Mouse (Mus musculus) limb, embryonic 14.5 days (tissue): Measurements from ENCODE around the gene Tubg2. TPM values are rescaled to one million over a fixed set of nuclear protein-coding genes. Genes with fewer than 3 reads are reported as not detected.
A peak's percentile ranks its signal among the peaks of the same experiment; 100 is the strongest.

Source experiments
- ATAC-seq: fragments of 200-750 bp; cut with Nextera tagmentation; 2 replicates; pipeline ENCODE4 v1.8.0; 2017; ENCODE audit warnings: low read depth, moderate number of reproducible peaks, moderate TSS enrichment; ENCODE audit not compliant: low FRiP score
- DNase-seq: peaks from one replicate; pipeline ENCODE4 v3.0.0-alpha.2; 2015; ENCODE audit warnings: low spot score
- H3K27ac ChIP-seq: fragments of 300-500 bp; sonication (generic); replicated peaks from 2 replicates; pipeline ENCODE4 v1.5.1; 2014; ENCODE audit warnings: low read depth, mild to moderate bottlenecking, low read length, moderate library complexity, mixed read lengths
- H3K27me3 ChIP-seq: fragments of 300-500 bp; sonication (generic); 2 replicates; pipeline ENCODE4 v1.6.1; 2014; ENCODE audit warnings: low read length, mixed read lengths; ENCODE audit not compliant: control insufficient read depth, insufficient read depth
- H3K36me3 ChIP-seq: fragments of 300-500 bp; sonication (generic); 2 replicates; pipeline ENCODE4 v1.6.1; 2014; ENCODE audit warnings: mild to moderate bottlenecking, low read length, moderate library complexity, mixed read lengths; ENCODE audit not compliant: control insufficient read depth, insufficient read depth
- H3K4me1 ChIP-seq: fragments of 300-500 bp; sonication (generic); 2 replicates; pipeline ENCODE4 v1.6.1; 2014; ENCODE audit warnings: antibody characterized with exemption, low read length, mixed read lengths; ENCODE audit not compliant: control insufficient read depth, insufficient read depth
- H3K4me2 ChIP-seq: fragments of 300-500 bp; sonication (generic); replicated peaks from 2 replicates; pipeline ENCODE4 v1.6.1; 2014; ENCODE audit warnings: low read depth, mild to moderate bottlenecking, low read length, moderate library complexity; ENCODE audit not compliant: severe bottlenecking
- H3K4me3 ChIP-seq: fragments of 300-500 bp; sonication (generic); replicated peaks from 2 replicates; pipeline ENCODE4 v1.5.1; 2014; ENCODE audit warnings: low read length
- H3K9ac ChIP-seq: fragments of 300-500 bp; sonication (generic); 2 replicates; pipeline ENCODE4 v1.6.1; 2014; ENCODE audit warnings: mild to moderate bottlenecking, low read depth, low read length, moderate library complexity; ENCODE audit not compliant: severe bottlenecking
- H3K9me3 ChIP-seq: fragments of 300-500 bp; sonication (generic); 2 replicates; pipeline ENCODE4 v1.6.1; 2016; ENCODE audit warnings: low read length; ENCODE audit not compliant: control insufficient read depth
- POLR2A ChIP-seq: fragments of 200-500 bp; IDR thresholded peaks from 2 replicates; pipeline ENCODE4 v1.8.0; 2012; ENCODE audit warnings: inconsistent platforms, mild to moderate bottlenecking, moderate library complexity, borderline replicate concordance; ENCODE audit not compliant: insufficient read depth, insufficient read length; ENCODE audit errors: extremely low read depth
- WGBS: fragments of 180-500 bp; shearing (Covaris S2); extraction: QIAGEN DNeasy Blood & Tissue Kit; methylation state at CpG from one replicate; pipeline ENCODE4 v1.1.7; 2014; 5-methylcytosine and 5-hydroxymethylcytosine counted together
- microRNA-seq: library from miRNA; unstranded; fragments of <30 nt; microRNA quantifications from one replicate; pipeline ENCODE4, GENCODE M21; 2016
- polyA plus RNA-seq, 2 experiments: library from polyadenylated mRNA; depleted of rRNA in 1 of 2; stranded (reverse) in 1 of 2; unstranded in 1 of 2; fragments of >200 nt; fragmentation: Nextera tagmentation in 1 of 2; extraction: Ambion mirVana in 1 of 2; gene quantifications; 2 replicates each; pipeline versions ENCODE4 v1.2.1 to v1.2.3; 2012 to 2014

Tubg2 gene
- polyA plus RNA-seq, 2 experiments = 6.2 to 7.1 TPM

GRCm38 (mm10) chr11:101200986-101201385 lies 45.3 kb downstream of the Tubg2 start:
- no peak for ATAC-seq

More at GRCm38 (mm10) chr11:101200986-101201385, 45.3 kb downstream of the Tubg2 start:
- no peaks in the 10 kb centered on the region for H3K4me1 ChIP-seq
- no peaks in the 10 kb centered on the region for H3K9me3 ChIP-seq
- no peak overlapping the region for H3K4me2 ChIP-seq
- DNase-seq = peak; percentile 42
- TF ChIP-seq POLR2A = no peak
- H3K27me3 ChIP-seq = no peaks in the 10 kb centered on the region
- H3K4me3 ChIP-seq = no peak overlapping the region
- H3K36me3 ChIP-seq = peaks cover 71% of the 10 kb centered on the region
- no peak overlapping the region for H3K9ac ChIP-seq
- H3K27ac ChIP-seq = no peak overlapping the region
- WGBS = 28% methylated on average over 7 of the region's 7 CpGs

Small RNA genes within 50 kb of the gene (microRNA-seq; reads per million reads assigned to microRNA genes)
- not detected for gene Gm27626

Other genes starting within 250 kb of the Tubg2 start
- gene Stat3, start 216.4 kb upstream of the Tubg2 start, polyA plus RNA-seq (2012; rRNA removed) = 56.1 and 66.2 TPM in 2 replicates
- gene Stat3, start 216.4 kb upstream of the Tubg2 start, polyA plus RNA-seq (2014; fragmentation: Nextera tagmentation; extraction: Ambion mirVana) = 63.0 and 65.9 TPM in 2 replicates
- gene Cavin1, start 185.0 kb upstream of the Tubg2 start, polyA plus RNA-seq (2012; rRNA removed) = 81.3 and 96.8 TPM in 2 replicates
- gene Cavin1, start 185.0 kb upstream of the Tubg2 start, polyA plus RNA-seq (2014; fragmentation: Nextera tagmentation; extraction: Ambion mirVana) = 128 and 135 TPM in 2 replicates
- gene Atp6v0a1, start 146.5 kb upstream of the Tubg2 start, polyA plus RNA-seq (2012; rRNA removed) = 60.9 and 72.8 TPM in 2 replicates
- 31.8 and 32.7 TPM in 2 replicates for gene Atp6v0a1, start 146.5 kb upstream of the Tubg2 start, polyA plus RNA-seq (2014; fragmentation: Nextera tagmentation; extraction: Ambion mirVana)
- gene Naglu, start 85.9 kb upstream of the Tubg2 start, polyA plus RNA-seq (2012; rRNA removed) = 12.8 and 18.5 TPM in 2 replicates
- gene Naglu, start 85.9 kb upstream of the Tubg2 start, polyA plus RNA-seq (2014; fragmentation: Nextera tagmentation; extraction: Ambion mirVana) = 9.8 and 10.3 TPM in 2 replicates
- 0.23 and 0.42 TPM in 2 replicates for gene Hsd17b1, start 77.5 kb upstream of the Tubg2 start, polyA plus RNA-seq (2012; rRNA removed)
- not detected in 2 replicates for gene Hsd17b1, start 77.5 kb upstream of the Tubg2 start, polyA plus RNA-seq (2014; fragmentation: Nextera tagmentation; extraction: Ambion mirVana)
- gene Coasy, start 73.3 kb upstream of the Tubg2 start, polyA plus RNA-seq (2012; rRNA removed) = 49.1 and 64.3 TPM in 2 replicates
- gene Coasy, start 73.3 kb upstream of the Tubg2 start, polyA plus RNA-seq (2014; fragmentation: Nextera tagmentation; extraction: Ambion mirVana) = 41.9 and 43.3 TPM in 2 replicates
- 40.2 and 61.6 TPM in 2 replicates for gene Mlx, start 68.6 kb upstream of the Tubg2 start, polyA plus RNA-seq (2012; rRNA removed)
- gene Mlx, start 68.6 kb upstream of the Tubg2 start, polyA plus RNA-seq (2014; fragmentation: Nextera tagmentation; extraction: Ambion mirVana) = 42.4 and 44.4 TPM in 2 replicates
- gene Psmc3ip, start 60.5 kb upstream of the Tubg2 start, polyA plus RNA-seq (2012; rRNA removed) = 15.7 and 24.3 TPM in 2 replicates
- gene Psmc3ip, start 60.5 kb upstream of the Tubg2 start, polyA plus RNA-seq (2014; fragmentation: Nextera tagmentation; extraction: Ambion mirVana) = 32.9 and 36.5 TPM in 2 replicates
- gene Retreg3, start 36.0 kb upstream of the Tubg2 start, polyA plus RNA-seq (2012; rRNA removed) = 53.6 and 65.4 TPM in 2 replicates
- gene Retreg3, start 36.0 kb upstream of the Tubg2 start, polyA plus RNA-seq (2014; fragmentation: Nextera tagmentation; extraction: Ambion mirVana) = 11.3 and 12.7 TPM in 2 replicates
- 32.4 and 36.8 TPM in 2 replicates for gene Tubg1, start 36.0 kb upstream of the Tubg2 start, polyA plus RNA-seq (2012; rRNA removed)
- gene Tubg1, start 36.0 kb upstream of the Tubg2 start, polyA plus RNA-seq (2014; fragmentation: Nextera tagmentation; extraction: Ambion mirVana) = 52.5 and 52.7 TPM in 2 replicates
- 1.5 and 2.1 TPM in 2 replicates for gene Cntnap1, start 14.6 kb downstream of the Tubg2 start, polyA plus RNA-seq (2012; rRNA removed)
- 0.56 and 0.64 TPM in 2 replicates for gene Cntnap1, start 14.6 kb downstream of the Tubg2 start, polyA plus RNA-seq (2014; fragmentation: Nextera tagmentation; extraction: Ambion mirVana)
- 17.4 and 20.6 TPM in 2 replicates for gene Plekhh3, start 15.4 kb downstream of the Tubg2 start, polyA plus RNA-seq (2012; rRNA removed)
- 19.6 and 20.5 TPM in 2 replicates for gene Plekhh3, start 15.4 kb downstream of the Tubg2 start, polyA plus RNA-seq (2014; fragmentation: Nextera tagmentation; extraction: Ambion mirVana)
- 0.09 and 0.17 TPM in 2 replicates for gene Ccr10, start 19.5 kb downstream of the Tubg2 start, polyA plus RNA-seq (2012; rRNA removed)
- 0.11 and 0.41 TPM in 2 replicates for gene Ccr10, start 19.5 kb downstream of the Tubg2 start, polyA plus RNA-seq (2014; fragmentation: Nextera tagmentation; extraction: Ambion mirVana)
- gene Ezh1, start 70.6 kb downstream of the Tubg2 start, polyA plus RNA-seq (2012; rRNA removed) = 28.3 and 28.4 TPM in 2 replicates
- 14.4 and 17.0 TPM in 2 replicates for gene Ezh1, start 70.6 kb downstream of the Tubg2 start, polyA plus RNA-seq (2014; fragmentation: Nextera tagmentation; extraction: Ambion mirVana)
- gene Ramp2, start 90.1 kb downstream of the Tubg2 start, polyA plus RNA-seq (2012; rRNA removed) = 89.4 and 108 TPM in 2 replicates
- gene Ramp2, start 90.1 kb downstream of the Tubg2 start, polyA plus RNA-seq (2014; fragmentation: Nextera tagmentation; extraction: Ambion mirVana) = 98.9 and 104 TPM in 2 replicates
- gene Vps25, start 97.8 kb downstream of the Tubg2 start, polyA plus RNA-seq (2012; rRNA removed) = 70.3 and 71.7 TPM in 2 replicates
- 120 and 124 TPM in 2 replicates for gene Vps25, start 97.8 kb downstream of the Tubg2 start, polyA plus RNA-seq (2014; fragmentation: Nextera tagmentation; extraction: Ambion mirVana)
- gene Wnk4, start 104.7 kb downstream of the Tubg2 start, polyA plus RNA-seq (2012; rRNA removed) = 14.9 and 18.4 TPM in 2 replicates
- 9.9 and 10.7 TPM in 2 replicates for gene Wnk4, start 104.7 kb downstream of the Tubg2 start, polyA plus RNA-seq (2014; fragmentation: Nextera tagmentation; extraction: Ambion mirVana)
- 1.1 and 1.6 TPM in 2 replicates for gene Cntd1, start 123.1 kb downstream of the Tubg2 start, polyA plus RNA-seq (2012; rRNA removed)
- gene Cntd1, start 123.1 kb downstream of the Tubg2 start, polyA plus RNA-seq (2014; fragmentation: Nextera tagmentation; extraction: Ambion mirVana) = 0.61 and 0.93 TPM in 2 replicates
- gene Coa3, start 123.2 kb downstream of the Tubg2 start, polyA plus RNA-seq (2012; rRNA removed) = 110 and 183 TPM in 2 replicates
- gene Coa3, start 123.2 kb downstream of the Tubg2 start, polyA plus RNA-seq (2014; fragmentation: Nextera tagmentation; extraction: Ambion mirVana) = 182 and 187 TPM in 2 replicates
- 86.5 and 100 TPM in 2 replicates for gene Becn1, start 146.4 kb downstream of the Tubg2 start, polyA plus RNA-seq (2012; rRNA removed)
- gene Becn1, start 146.4 kb downstream of the Tubg2 start, polyA plus RNA-seq (2014; fragmentation: Nextera tagmentation; extraction: Ambion mirVana) = 118 and 135 TPM in 2 replicates
- 128 and 142 TPM in 2 replicates for gene Psme3, start 160.3 kb downstream of the Tubg2 start, polyA plus RNA-seq (2012; rRNA removed)
- 105 TPM in 2 replicates for gene Psme3, start 160.3 kb downstream of the Tubg2 start, polyA plus RNA-seq (2014; fragmentation: Nextera tagmentation; extraction: Ambion mirVana)
- gene Aoc2, start 169.2 kb downstream of the Tubg2 start, polyA plus RNA-seq (2012; rRNA removed) = 6.2 and 8.2 TPM in 2 replicates
- 0.84 and 0.86 TPM in 2 replicates for gene Aoc2, start 169.2 kb downstream of the Tubg2 start, polyA plus RNA-seq (2014; fragmentation: Nextera tagmentation; extraction: Ambion mirVana)
- 3.1 TPM in 2 replicates for gene Aoc3, start 174.7 kb downstream of the Tubg2 start, polyA plus RNA-seq (2012; rRNA removed)
- 0.68 and 1.0 TPM in 2 replicates for gene Aoc3, start 174.7 kb downstream of the Tubg2 start, polyA plus RNA-seq (2014; fragmentation: Nextera tagmentation; extraction: Ambion mirVana)
- not detected in 2 replicates for gene G6pc, start 211.7 kb downstream of the Tubg2 start, polyA plus RNA-seq (2012; rRNA removed)
- not detected in 2 replicates for gene G6pc, start 211.7 kb downstream of the Tubg2 start, polyA plus RNA-seq (2014; fragmentation: Nextera tagmentation; extraction: Ambion mirVana)